Mouse (Mus musculus) MEL (cell line): ENCODE measurements around the gene Phgdh. TPM values are rescaled to one million over a fixed set of nuclear protein-coding genes. Genes with fewer than 3 reads are reported as not detected.

Experiments used
- DNase-seq: peaks from one replicate; pipeline ENCODE4 v3.0.0; 2011; ENCODE audit warnings: low read depth, low spot score
- H3K27ac ChIP-seq: 2 replicates; pipeline ENCODE4 v1.5.1; 2012; ENCODE audit warnings: low read depth, mild to moderate bottlenecking, control low read depth, low read length, moderate library complexity; ENCODE audit not compliant: control insufficient read depth
- H3K27me3 ChIP-seq, 2 experiments: fragments of 150-350 bp in 1 of 2; sonication (generic) in 1 of 2; 2 replicates each; pipeline ENCODE4 v1.6.1; 2012; ENCODE audit warnings: low read length in 2 of 2, mild to moderate bottlenecking in 2 of 2, improper control_type of control experiment in 1 of 2, moderate library complexity in 1 of 2; ENCODE audit not compliant: insufficient read depth in 2 of 2, control insufficient read depth in 1 of 2
- H3K36me3 ChIP-seq, 2 experiments: 2 replicates each; pipeline ENCODE4 v1.6.1; 2012 to 2014; ENCODE audit warnings: low read length in 2 of 2, improper control_type of control experiment in 1 of 2, inconsistent platforms in 1 of 2, mild to moderate bottlenecking in 1 of 2; ENCODE audit not compliant: insufficient read depth in 2 of 2, control insufficient read depth in 1 of 2
- H3K4me1 ChIP-seq, 2 experiments: fragments of 150-350 bp in 1 of 2; sonication (generic) in 1 of 2; 2 replicates each; pipeline ENCODE4 v1.6.1; 2012; ENCODE audit warnings: low read length in 2 of 2, improper control_type of control experiment in 1 of 2, mild to moderate bottlenecking in 1 of 2; ENCODE audit not compliant: insufficient read depth in 2 of 2, control insufficient read depth in 1 of 2
- H3K4me3 ChIP-seq, 2 experiments: fragments of 150-350 bp in 1 of 2; sonication (generic) in 1 of 2; 2 replicates each; pipeline ENCODE4 v1.5.1; 2012; ENCODE audit warnings: low read depth in 2 of 2, low read length in 2 of 2, mild to moderate bottlenecking in 2 of 2, moderate library complexity in 2 of 2, control low read depth in 1 of 2, improper control_type of control experiment in 1 of 2; ENCODE audit not compliant: control insufficient read depth in 1 of 2, insufficient read depth in 1 of 2
- H3K79me2 ChIP-seq: 2 replicates; pipeline ENCODE4 v1.6.1; 2012; ENCODE audit warnings: mild to moderate bottlenecking, low read length, moderate library complexity; ENCODE audit not compliant: control insufficient read depth, poor library complexity, insufficient read depth
- H3K9ac ChIP-seq: 2 replicates; pipeline ENCODE4 v1.6.1; 2012; ENCODE audit warnings: low read depth, mild to moderate bottlenecking, control low read depth, low read length, moderate library complexity; ENCODE audit not compliant: control insufficient read depth, poor library complexity, severe bottlenecking
- H3K9me3 ChIP-seq: fragments of 150-350 bp; sonication (generic); replicated peaks from 2 replicates; pipeline ENCODE4 v1.6.1; 2012; ENCODE audit warnings: mild to moderate bottlenecking, low read length, improper control_type of control experiment, moderate library complexity; ENCODE audit not compliant: insufficient read depth
- E2F4 ChIP-seq: IDR thresholded peaks from 2 replicates; pipeline ENCODE4 v1.6.1; 2011; ENCODE audit warnings: low read depth, low read length, improper control_type of control experiment, borderline replicate concordance
- EP300 ChIP-seq, 2 experiments: IDR thresholded peaks; 2 replicates each; pipeline ENCODE4 v1.6.1; 2011; ENCODE audit warnings: improper control_type of control experiment in 2 of 2, low read length in 2 of 2, low read depth in 1 of 2, mild to moderate bottlenecking in 1 of 2
- GABPA ChIP-seq: IDR thresholded peaks from 2 replicates; pipeline ENCODE4 v1.6.1; 2012; ENCODE audit warnings: low read depth, mild to moderate bottlenecking, inconsistent platforms, low read length, improper control_type of control experiment, moderate library complexity
- GATA1 ChIP-seq: IDR thresholded peaks from 2 replicates; pipeline ENCODE4 v1.6.1; 2011; ENCODE audit warnings: low read depth, low read length, improper control_type of control experiment
- JUND ChIP-seq: IDR thresholded peaks from 2 replicates; pipeline ENCODE4 v1.6.1; 2011; ENCODE audit warnings: low read depth, mild to moderate bottlenecking, improper control_type of control experiment, low read length
- KAT2A ChIP-seq: conservative IDR thresholded peaks from 2 replicates; pipeline ENCODE4 v1.6.1; 2012; ENCODE audit warnings: low read depth, low read length, improper control_type of control experiment, inconsistent platforms
- MAZ ChIP-seq: IDR thresholded peaks from 2 replicates; pipeline ENCODE4 v1.6.1; 2012; ENCODE audit warnings: low read depth, mild to moderate bottlenecking, inconsistent platforms, low read length, improper control_type of control experiment
- MEF2A ChIP-seq: IDR thresholded peaks from 2 replicates; pipeline ENCODE4 v1.6.1; 2014; ENCODE audit warnings: low read depth, mild to moderate bottlenecking, inconsistent platforms, low read length, improper control_type of control experiment; ENCODE audit not compliant: poor library complexity, insufficient replicate concordance, severe bottlenecking; ENCODE audit errors: extremely low read depth
- MXI1 ChIP-seq: IDR thresholded peaks from 2 replicates; pipeline ENCODE4 v1.6.1; 2011; ENCODE audit warnings: mild to moderate bottlenecking, low read depth, low read length, improper control_type of control experiment
- MYC ChIP-seq: IDR thresholded peaks from 2 replicates; pipeline ENCODE4 v1.6.1; 2011; ENCODE audit warnings: low read depth, mild to moderate bottlenecking, low read length, improper control_type of control experiment, moderate library complexity
- POLR2A ChIP-seq, 2 experiments: IDR thresholded peaks; 2 replicates each; pipeline ENCODE4 v1.6.1; 2011 to 2012; ENCODE audit warnings: low read length in 2 of 2, mild to moderate bottlenecking in 2 of 2, control low read depth in 1 of 2, improper control_type of control experiment in 1 of 2, low read depth in 1 of 2, moderate library complexity in 1 of 2; ENCODE audit not compliant: control insufficient read depth in 1 of 2, insufficient read depth in 1 of 2, poor library complexity in 1 of 2
- POLR2AphosphoS2 ChIP-seq: IDR thresholded peaks from 2 replicates; pipeline ENCODE4 v1.6.1; 2011; ENCODE audit warnings: low read length, improper control_type of control experiment
- POLR2AphosphoS5 ChIP-seq: IDR thresholded peaks from 2 replicates; pipeline ENCODE4 v1.6.1; 2012; ENCODE audit warnings: low read depth, borderline replicate concordance, mild to moderate bottlenecking, inconsistent platforms, low read length, moderate library complexity, mixed read lengths
- RCOR1 ChIP-seq: IDR thresholded peaks from 2 replicates; pipeline ENCODE4 v1.6.1; 2012; ENCODE audit warnings: low read depth, mild to moderate bottlenecking, inconsistent platforms, low read length, improper control_type of control experiment
- SIN3A ChIP-seq: IDR thresholded peaks from 2 replicates; pipeline ENCODE4 v1.6.1; 2012; ENCODE audit warnings: low read length, improper control_type of control experiment, inconsistent platforms
- SMC3 ChIP-seq: IDR thresholded peaks from 2 replicates; pipeline ENCODE4 v1.6.1; 2011; ENCODE audit warnings: low read depth, low read length, improper control_type of control experiment
- TBP ChIP-seq: IDR thresholded peaks from 2 replicates; pipeline ENCODE4 v1.8.0; 2011; ENCODE audit warnings: low read depth, low read length, improper control_type of control experiment
- UBTF ChIP-seq: IDR thresholded peaks from 2 replicates; pipeline ENCODE4 v1.6.1; 2012; ENCODE audit warnings: low read depth, mild to moderate bottlenecking, inconsistent platforms, low read length, improper control_type of control experiment, moderate library complexity, borderline replicate concordance; ENCODE audit not compliant: insufficient read depth
- USF1 ChIP-seq: IDR thresholded peaks from 2 replicates; pipeline ENCODE4 v1.6.1; 2014; ENCODE audit warnings: low read depth, mild to moderate bottlenecking, inconsistent platforms, low read length, improper control_type of control experiment, moderate library complexity
- ZKSCAN1 ChIP-seq: IDR thresholded peaks from 2 replicates; pipeline ENCODE4 v1.6.1; 2012; ENCODE audit warnings: low read depth, mild to moderate bottlenecking, inconsistent platforms, low read length, improper control_type of control experiment, moderate library complexity
- ZNF384 ChIP-seq: IDR thresholded peaks from 2 replicates; pipeline ENCODE4 v1.6.1; 2012; ENCODE audit warnings: low read depth, mild to moderate bottlenecking, inconsistent platforms, low read length, improper control_type of control experiment
- polyA plus RNA-seq, 2 experiments: library from polyadenylated mRNA; stranded (reverse) in 1 of 2; unstranded in 1 of 2; fragments of >175 nt in 1 of 2; fragments of >200 nt in 1 of 2; gene quantifications; 2 replicates each; pipeline versions ENCODE4 v1.2.1 to v1.2.4; 2012; ENCODE audit warnings: low replicate concordance in 2 of 2, low read depth in 1 of 2; ENCODE audit not compliant: insufficient read length in 2 of 2, insufficient read depth in 1 of 2, missing spikeins in 1 of 2
- total RNA-seq: library from RNA; depleted of rRNA; stranded (reverse); fragments of 300-350 nt; gene quantifications from 2 replicates; pipeline ENCODE4 v1.2.3, GENCODE M21; 2012

Gene Phgdh
- total and polyA plus RNA-seq, 3 experiments = 247 to 303 TPM; not detected in 1

GRCm38 (mm10) chr3:98374980-98375379 is 35.2 kb upstream of the Phgdh start:
- DNase-seq = no peak
- H3K9ac ChIP-seq = no peak overlapping the region
- H3K27ac ChIP-seq = no peak overlapping the region
- H3K36me3 ChIP-seq = no peaks in the 10 kb centered on the region
- no peaks in the 10 kb centered on the region for H3K9me3 ChIP-seq
- peaks cover 3 to 14% of the 10 kb centered on the region in 2 experiments; a peak in 3 of 4 replicates for H3K27me3 ChIP-seq
- TF ChIP-seq ZNF384 (no peak), MXI1 (no peak), JUND (no peak), GATA1 (no peak), POLR2AphosphoS2 (no peak), SIN3A (no peak), E2F4 (no peak), SMC3 (no peak), EP300 (IDR thresholded peaks at IDR 0.05; ENCODE audit: low read depth in 1 of 2, low read length in 2 of 2) (no peak), POLR2A (IDR thresholded peaks at IDR 0.05; ENCODE audit: control insufficient read depth in 1 of 2, insufficient read depth in 1 of 2, low read depth in 1 of 2, low read length in 2 of 2, poor library complexity in 1 of 2) (no peak), RCOR1 (no peak), POLR2AphosphoS5 (no peak), GABPA (no peak), USF1 (no peak), MAZ (no peak)
- no peaks in the 10 kb centered on the region for H3K4me1 ChIP-seq
- no peak overlapping the region for H3K4me3 ChIP-seq
- H3K79me2 ChIP-seq = no peaks in the 10 kb centered on the region

- DNase-seq = no peak
- no peaks in the 10 kb centered on the region for H3K36me3 ChIP-seq
- H3K9ac ChIP-seq = no peak overlapping the region
- TF ChIP-seq KAT2A (no peak), E2F4 (no peak), ZNF384 (no peak), UBTF (no peak), ZKSCAN1 (no peak), MEF2A (no peak), MYC (no peak), TBP (no peak)
- no peaks in the 10 kb centered on the region for H3K4me1 ChIP-seq
- H3K27me3 ChIP-seq = peaks cover 5 to 13% of the 10 kb centered on the region in 2 experiments; a peak in 3 of 4 replicates
- no peaks in the 10 kb centered on the region for H3K9me3 ChIP-seq
- H3K27ac ChIP-seq = no peak overlapping the region
- H3K4me3 ChIP-seq = no peak overlapping the region
- no peaks in the 10 kb centered on the region for H3K79me2 ChIP-seq
Measured at GRCm38 (mm10) chr3:98374062-98374719, 34.4 kb upstream of the Phgdh start.
